Mouse (Mus musculus) neural tube, embryonic 12.5 days (tissue): ENCODE measurements around the gene Sigmar1. TPM values are rescaled to one million over a fixed set of nuclear protein-coding genes. Genes with fewer than 3 reads are reported as not detected.
"Not testable (repeated sequence)": the region's sequence is repeated elsewhere in the genome, so short reads cannot be mapped to it uniquely, and the experiment has no call there.

ENCODE experiments used
- ATAC-seq: fragments of 200-750 bp; cut with Nextera tagmentation; 2 replicates; pipeline ENCODE4 v1.8.0; 2017; ENCODE audit warnings: low read depth, mild to moderate bottlenecking, moderate TSS enrichment, moderate library complexity; ENCODE audit not compliant: low FRiP score
- H3K27ac ChIP-seq: fragments of 300-500 bp; sonication (generic); 2 replicates; pipeline ENCODE4 v1.5.1; 2016
- H3K27me3 ChIP-seq: fragments of 300-500 bp; sonication (generic); replicated peaks from 2 replicates; pipeline ENCODE4 v1.6.1; 2016; ENCODE audit warnings: mild to moderate bottlenecking
- H3K36me3 ChIP-seq: fragments of 300-500 bp; sonication (generic); 2 replicates; pipeline ENCODE4 v1.6.1; 2016; ENCODE audit warnings: mild to moderate bottlenecking
- H3K4me1 ChIP-seq: fragments of 300-500 bp; sonication (generic); 2 replicates; pipeline ENCODE4 v1.6.1; 2016
- H3K4me2 ChIP-seq: fragments of 300-500 bp; sonication (generic); replicated peaks from 2 replicates; pipeline ENCODE4 v1.6.1; 2016; ENCODE audit warnings: mild to moderate bottlenecking
- H3K4me3 ChIP-seq: fragments of 300-500 bp; sonication (generic); 2 replicates; pipeline ENCODE4 v1.5.1; 2016
- H3K9ac ChIP-seq: fragments of 300-500 bp; sonication (generic); 2 replicates; pipeline ENCODE4 v1.6.1; 2016; ENCODE audit warnings: mild to moderate bottlenecking
- H3K9me3 ChIP-seq: fragments of 300-500 bp; sonication (generic); 2 replicates; pipeline ENCODE4 v1.6.1; 2016; ENCODE audit warnings: mild to moderate bottlenecking
- WGBS: fragments of 180-500 bp; shearing (Covaris S2); methylation state at CpG from one replicate; pipeline ENCODE4 v1.1.7; 2016; 5-methylcytosine and 5-hydroxymethylcytosine counted together
- polyA plus RNA-seq: library from polyadenylated mRNA; unstranded; fragments of >200 nt; fragmentation: Nextera tagmentation; extraction: Ambion mirVana; gene quantifications from 2 replicates; pipeline ENCODE4 v1.2.1, GENCODE M21; 2016

Gene Sigmar1
- 60.7 and 63.7 TPM in 2 replicates for polyA plus RNA-seq

DNA sequence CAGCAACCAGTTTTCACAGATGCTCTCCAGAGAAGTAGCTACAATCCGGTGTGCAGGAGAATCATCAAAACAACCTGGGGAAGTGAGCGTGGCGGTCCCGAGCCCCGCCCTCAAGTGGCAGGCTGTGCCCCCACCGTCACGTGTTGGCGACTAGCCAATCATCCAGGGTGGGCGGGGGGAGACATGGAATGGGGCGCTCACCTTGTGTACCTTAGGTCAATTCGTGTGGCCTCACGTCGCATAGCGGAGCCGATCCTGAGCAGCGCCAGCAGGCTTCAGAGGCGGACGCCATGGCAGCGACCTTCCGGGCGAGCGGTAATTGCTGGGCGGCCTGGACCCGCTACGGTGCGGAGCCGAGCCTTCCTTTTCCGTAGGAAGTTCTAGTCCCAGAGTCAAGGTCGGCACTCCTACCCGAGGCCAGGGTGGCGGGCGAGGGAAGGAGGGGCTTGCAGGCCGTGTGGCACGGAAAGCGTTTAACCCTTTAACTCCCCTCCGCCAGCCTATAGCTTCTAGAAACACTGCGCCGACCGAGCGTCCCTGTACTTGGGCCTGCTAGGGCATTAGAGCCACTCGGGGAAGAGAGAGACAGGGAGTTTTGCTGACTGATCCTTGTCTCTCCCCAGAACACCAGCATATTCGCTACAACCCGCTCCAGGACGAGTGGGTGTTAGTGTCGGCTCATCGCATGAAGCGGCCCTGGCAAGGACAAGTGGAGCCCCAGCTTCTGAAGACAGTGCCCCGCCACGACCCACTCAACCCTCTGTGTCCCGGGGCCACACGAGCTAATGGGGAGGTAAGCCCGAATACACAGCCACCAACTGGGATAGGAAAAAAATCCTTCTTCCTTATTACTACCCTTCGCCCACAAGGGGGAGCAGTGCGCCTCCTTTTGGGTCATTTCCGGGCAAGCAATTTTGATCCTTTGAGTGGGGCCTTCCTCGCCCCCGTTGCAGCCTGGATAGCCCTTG lies at the start of gene Sigmar1:
Gene Sigmar1, minus strand, starts transcription at position 820 of the 968 bp plus-strand sequence.
- no peaks in the 10 kb centered on the region for H3K36me3 ChIP-seq
- H3K4me1 ChIP-seq = peaks cover 19% of the 10 kb centered on the region
- H3K27ac ChIP-seq = peak within 1 kb of the TSS; percentile 46; the same call in 1 of the 2 replicates
- H3K27me3 ChIP-seq = no peaks in the 10 kb centered on the region; the same call in 1 of the 2 replicates
- H3K9me3 ChIP-seq = no peaks in the 10 kb centered on the region
- under 1% methylated on average over 57 of the region's 57 CpGs for WGBS
- peak; percentile 66 for ATAC-seq
- H3K9ac ChIP-seq = peak within 1 kb of the TSS; percentile 74
- H3K4me2 ChIP-seq = peak within 1 kb of the TSS; percentile 96
- peak within 1 kb of the TSS; percentile 67 for H3K4me3 ChIP-seq

DNA sequence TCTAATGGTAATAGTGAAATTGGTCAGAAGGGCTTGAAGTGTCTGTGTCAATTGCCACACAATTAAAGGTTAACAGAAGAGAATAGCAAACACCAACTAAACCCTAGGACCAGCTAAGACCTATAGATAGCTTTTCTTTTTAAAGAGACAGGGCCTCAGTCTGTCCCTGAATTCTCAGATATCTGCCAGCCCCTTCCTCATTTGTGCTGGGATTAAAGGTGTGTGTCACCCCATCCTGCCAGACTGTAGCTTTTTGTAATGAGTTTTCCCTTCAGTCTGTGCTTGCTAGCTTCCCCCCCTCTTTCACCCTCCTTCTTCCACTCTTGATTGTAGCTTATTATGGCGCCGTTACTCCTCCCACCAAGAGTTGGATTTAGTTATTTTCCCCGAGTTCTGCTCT lies 27.2 kb upstream of the Sigmar1 start:
- WGBS = 45% methylated on average over 3 of the region's 3 CpGs
- H3K36me3 ChIP-seq, H3K9ac ChIP-seq, ATAC-seq, H3K4me3 ChIP-seq, H3K27ac ChIP-seq, H3K4me2 ChIP-seq, H3K9me3 ChIP-seq, H3K27me3 ChIP-seq, H3K4me1 ChIP-seq: not testable (repeated sequence)

DNA sequence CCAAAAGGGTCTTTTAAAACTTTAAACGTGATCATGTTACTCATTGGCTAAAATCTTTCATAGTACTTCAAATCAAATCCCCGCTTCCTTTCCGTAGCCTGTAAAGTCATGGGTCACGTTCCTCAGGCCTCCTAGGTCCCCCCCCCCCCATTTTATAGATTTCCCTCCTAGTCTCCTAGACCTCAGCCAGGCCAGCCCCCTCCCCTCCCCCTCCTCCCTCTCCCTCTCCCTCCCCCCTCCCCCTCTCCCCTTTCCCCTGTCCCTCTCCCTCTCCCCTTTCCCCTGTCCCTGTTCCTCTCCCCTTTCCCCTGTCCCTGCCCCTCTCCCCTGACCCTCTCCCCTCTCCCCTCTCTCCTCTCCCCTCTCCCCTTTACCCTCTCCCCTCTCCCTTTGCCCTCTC lies 26.8 kb upstream of the Sigmar1 start:
- H3K27ac ChIP-seq, H3K4me1 ChIP-seq, H3K27me3 ChIP-seq, ATAC-seq, H3K9me3 ChIP-seq, H3K9ac ChIP-seq, H3K4me2 ChIP-seq, H3K4me3 ChIP-seq, H3K36me3 ChIP-seq: not testable (repeated sequence)
- WGBS = 17% methylated on average over 4 of the region's 4 CpGs

DNA sequence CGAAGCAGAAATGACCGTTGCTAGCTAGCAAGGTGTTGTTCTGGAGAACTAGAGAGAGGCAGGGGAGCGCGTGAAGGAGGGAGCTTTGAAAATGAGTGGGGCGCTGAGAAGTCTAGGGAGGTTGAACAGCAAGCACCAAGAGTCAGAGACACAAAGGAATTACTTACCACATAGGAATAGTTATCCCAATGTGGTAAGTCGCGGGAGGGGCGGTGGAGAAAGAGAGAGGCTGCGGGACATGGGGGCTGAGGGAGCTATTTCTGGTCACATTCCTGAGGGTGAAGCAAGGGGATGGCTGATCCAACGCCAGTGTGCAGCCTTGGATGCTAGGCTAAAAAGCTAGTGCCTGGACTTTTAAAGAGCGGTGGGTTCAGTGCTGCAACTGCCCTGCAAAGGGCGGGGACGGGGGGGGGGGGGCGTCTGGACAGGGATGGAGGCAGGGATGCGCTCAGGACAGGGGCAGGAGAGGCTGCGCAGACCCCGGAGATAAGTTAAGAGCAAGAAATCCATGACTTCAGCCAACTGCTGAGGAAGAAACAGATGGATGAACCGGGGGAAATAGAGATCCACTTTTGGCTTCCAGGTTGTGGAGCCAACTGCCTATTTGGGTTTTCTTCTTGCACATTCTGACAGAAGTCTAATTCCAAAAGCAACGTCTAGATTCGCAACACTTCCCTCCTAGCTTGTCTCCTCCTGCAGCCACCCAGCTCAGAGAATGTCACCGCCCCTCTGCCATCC lies 26.0 kb upstream of the Sigmar1 start:
- H3K27me3 ChIP-seq, H3K4me1 ChIP-seq, H3K36me3 ChIP-seq, ATAC-seq, H3K9ac ChIP-seq, H3K4me3 ChIP-seq, H3K27ac ChIP-seq, H3K9me3 ChIP-seq, H3K4me2 ChIP-seq: not testable (repeated sequence)
- 29% methylated on average over 16 of the region's 21 CpGs for WGBS

DNA sequence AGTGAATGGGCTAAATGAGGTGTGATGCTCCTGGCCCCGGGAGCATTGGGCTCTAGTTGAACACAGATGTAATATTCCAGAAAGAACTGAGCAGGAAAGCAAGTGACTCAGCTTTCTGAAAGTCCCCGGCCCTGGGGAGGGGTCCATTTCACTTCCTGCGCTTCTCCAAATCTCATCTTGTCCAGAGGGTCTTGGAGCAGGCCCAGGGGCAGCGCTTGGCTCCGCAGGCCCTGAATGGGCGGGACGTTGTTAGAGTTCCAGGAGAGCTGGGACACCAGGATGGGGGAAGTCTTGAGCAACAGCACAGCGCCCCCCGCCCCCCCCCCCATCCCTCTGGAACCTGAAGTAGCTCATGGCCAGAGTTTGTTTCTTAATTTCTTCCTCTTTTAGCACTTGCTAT lies 25.3 kb upstream of the Sigmar1 start:
- not testable (repeated sequence) for H3K36me3 ChIP-seq, ATAC-seq, H3K4me3 ChIP-seq, H3K27me3 ChIP-seq, H3K4me2 ChIP-seq, H3K9ac ChIP-seq, H3K27ac ChIP-seq, H3K4me1 ChIP-seq, H3K9me3 ChIP-seq
- 26% methylated on average over 9 of the region's 9 CpGs for WGBS

DNA sequence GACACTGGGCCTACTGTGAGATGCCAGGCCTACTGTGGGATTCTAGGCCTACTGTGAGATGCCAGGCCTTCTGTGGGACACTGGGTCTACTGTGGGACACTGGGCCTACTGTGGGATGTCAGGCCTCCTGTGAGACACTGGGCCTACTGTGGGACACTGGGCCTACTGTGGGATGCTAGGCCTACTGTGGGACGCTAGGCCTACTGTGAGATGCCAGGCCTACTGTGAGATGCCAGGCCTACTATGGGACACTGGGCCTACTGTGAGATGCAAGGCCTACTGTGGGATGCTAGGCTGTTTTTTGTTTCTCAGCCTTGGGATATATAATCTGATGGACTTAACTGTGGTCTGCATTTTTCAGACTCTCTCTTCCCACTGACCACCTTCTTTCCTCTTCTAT lies 19.9 kb upstream of the Sigmar1 start:
- not testable (repeated sequence) for H3K4me3 ChIP-seq, H3K9me3 ChIP-seq, H3K27ac ChIP-seq, H3K4me1 ChIP-seq, H3K27me3 ChIP-seq, H3K9ac ChIP-seq, H3K4me2 ChIP-seq, ATAC-seq, H3K36me3 ChIP-seq
- 76% methylated on average over 1 of the region's 1 CpGs for WGBS

DNA sequence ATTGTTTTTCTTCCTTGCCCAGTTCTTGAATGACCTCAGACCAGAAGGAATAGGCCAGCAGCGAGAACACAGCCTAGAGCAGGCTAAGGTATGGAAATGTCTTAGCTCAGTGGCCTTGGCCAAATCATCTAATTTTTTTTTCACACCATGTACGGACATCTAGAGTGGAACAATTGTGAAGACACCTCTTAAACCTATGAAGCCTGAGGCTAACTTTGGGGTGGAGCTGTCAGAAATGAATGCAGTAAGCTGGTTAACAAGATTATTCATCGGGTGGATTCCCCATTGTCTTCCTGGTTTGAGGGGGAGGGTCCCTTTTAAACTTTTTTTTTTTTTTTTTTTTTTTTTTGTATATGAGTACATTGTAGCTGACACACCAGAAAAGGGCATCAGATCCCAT lies 18.5 kb upstream of the Sigmar1 start:
- peak overlapping the region; percentile 55 for H3K4me2 ChIP-seq
- not testable (repeated sequence) for H3K27ac ChIP-seq, H3K4me1 ChIP-seq, H3K9ac ChIP-seq, H3K9me3 ChIP-seq, ATAC-seq, H3K27me3 ChIP-seq, H3K36me3 ChIP-seq
- 69% methylated on average over 3 of the region's 3 CpGs for WGBS
- peak overlapping the region; percentile 18; the same call in 1 of the 2 replicates for H3K4me3 ChIP-seq

DNA sequence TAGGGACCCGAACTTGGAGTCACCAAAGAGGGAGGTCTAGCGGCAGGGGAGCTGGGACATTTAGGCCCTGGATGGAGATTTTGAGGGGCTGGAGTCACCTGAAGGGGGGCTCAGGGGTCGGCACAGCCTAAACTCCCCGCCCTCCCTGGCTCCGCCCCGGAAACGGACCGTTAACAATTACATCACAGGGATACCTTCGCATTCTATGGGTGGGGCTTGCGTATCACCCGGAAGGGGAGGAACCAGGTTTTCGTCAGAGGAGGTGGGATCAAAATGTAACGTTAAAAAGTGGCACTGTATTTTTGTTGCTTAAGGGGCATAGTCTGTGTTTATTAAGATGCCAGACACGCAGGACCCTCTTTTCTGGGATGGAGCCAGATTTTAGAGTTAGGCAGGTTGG lies 18.0 kb upstream of the Sigmar1 start, which contains the start of gene Ccl27a:
Gene Ccl27a, minus strand, starts transcription at position 246 of the 400 bp plus-strand sequence.
- not testable (repeated sequence) for H3K27ac ChIP-seq

DNA sequence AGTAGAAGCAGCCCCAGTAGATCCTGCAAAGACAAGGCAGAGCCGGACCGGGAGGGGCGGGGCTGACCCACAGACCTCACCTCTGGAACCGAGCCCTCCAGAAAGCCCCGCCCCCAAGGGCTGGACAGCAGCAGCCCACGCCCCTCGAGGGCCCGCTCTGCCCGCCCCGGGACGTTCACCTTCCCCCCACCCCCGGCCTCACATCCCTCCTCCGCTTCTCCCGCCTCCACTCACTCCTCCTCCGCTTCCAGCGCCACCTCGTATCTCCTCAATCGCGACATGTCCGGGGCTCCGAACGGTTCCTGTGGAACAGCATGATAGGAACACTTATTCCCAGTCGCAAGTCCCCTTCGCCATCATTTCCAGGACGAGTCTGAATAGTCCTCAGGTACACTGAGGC lies 17.5 kb upstream of the Sigmar1 start:
- ATAC-seq, H3K4me1 ChIP-seq, H3K27me3 ChIP-seq, H3K36me3 ChIP-seq, H3K27ac ChIP-seq, H3K9me3 ChIP-seq: not testable (repeated sequence)
- Histone ChIP-seq H3K4me3 (peak overlapping the region; percentile 48), H3K9ac (peak overlapping the region; percentile 45; the same call in 1 of the 2 replicates), H3K4me2 (peak overlapping the region; percentile 57)
- 1% methylated on average over 24 of the region's 25 CpGs for WGBS

More for the DNA sequence above, 18.0 kb upstream of the Sigmar1 start, which contains the start of gene Ccl27a:
- peak within 1 kb of the TSS; percentile 45; the same call in 1 of the 2 replicates for H3K9ac ChIP-seq
- under 1% methylated on average over 12 of the region's 14 CpGs for WGBS
- peak within 1 kb of the TSS; percentile 57 for H3K4me2 ChIP-seq
- not testable (repeated sequence) for H3K4me1 ChIP-seq, H3K9me3 ChIP-seq, H3K36me3 ChIP-seq, H3K27me3 ChIP-seq, ATAC-seq
- H3K4me3 ChIP-seq = peak within 1 kb of the TSS; percentile 48

DNA sequence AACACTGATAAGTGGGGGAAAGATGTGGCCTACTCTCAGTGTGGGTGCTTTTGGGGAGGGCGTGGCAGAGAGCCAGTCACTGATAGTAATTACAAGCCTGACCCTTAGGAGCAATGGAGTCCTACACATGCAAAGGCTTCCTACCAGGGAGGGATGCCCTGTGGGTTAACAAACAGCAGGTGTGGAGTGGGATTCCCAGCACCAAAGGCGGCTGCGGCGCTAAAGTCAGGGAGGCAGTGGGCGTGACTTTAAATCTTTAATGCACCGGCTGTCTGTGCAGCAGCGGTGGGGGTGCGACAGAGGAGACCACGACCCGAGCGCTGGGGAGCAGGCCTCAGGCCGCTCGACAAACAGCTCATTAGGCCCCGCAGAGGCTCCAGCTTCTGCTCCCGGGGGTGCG lies 17.0 kb upstream of the Sigmar1 start:
- ATAC-seq, H3K9me3 ChIP-seq, H3K27ac ChIP-seq, H3K27me3 ChIP-seq, H3K4me1 ChIP-seq, H3K36me3 ChIP-seq, H3K9ac ChIP-seq: not testable (repeated sequence)
- peak overlapping the region; percentile 22; the same call in 1 of the 2 replicates for H3K4me3 ChIP-seq
- H3K4me2 ChIP-seq = peak overlapping the region; percentile 48
- 4% methylated on average over 9 of the region's 16 CpGs for WGBS

DNA sequence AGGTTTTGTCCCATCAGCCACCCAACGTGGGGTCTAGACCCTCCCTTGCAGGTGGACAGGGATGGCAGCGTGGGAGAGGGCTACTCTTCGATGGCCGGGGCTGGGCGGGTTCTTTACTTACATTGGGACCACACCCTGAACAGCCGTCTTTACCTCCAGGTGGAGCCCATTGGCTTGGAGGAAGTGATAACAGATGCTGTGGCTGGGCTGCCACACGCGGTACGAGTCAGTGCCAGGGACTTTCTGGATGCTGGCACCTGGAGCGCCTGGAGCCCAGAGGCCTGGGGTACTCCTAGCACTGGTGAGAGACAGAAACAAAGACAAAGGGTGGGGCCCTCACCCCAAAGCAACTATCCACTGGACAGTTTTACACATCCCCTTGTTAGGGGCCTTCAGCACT lies 11.3 kb upstream of the Sigmar1 start:
- not testable (repeated sequence) for ATAC-seq, H3K4me1 ChIP-seq, H3K9ac ChIP-seq, H3K4me3 ChIP-seq, H3K4me2 ChIP-seq, H3K36me3 ChIP-seq, H3K27me3 ChIP-seq, H3K9me3 ChIP-seq, H3K27ac ChIP-seq
- 87% methylated on average over 10 of the region's 10 CpGs for WGBS

DNA sequence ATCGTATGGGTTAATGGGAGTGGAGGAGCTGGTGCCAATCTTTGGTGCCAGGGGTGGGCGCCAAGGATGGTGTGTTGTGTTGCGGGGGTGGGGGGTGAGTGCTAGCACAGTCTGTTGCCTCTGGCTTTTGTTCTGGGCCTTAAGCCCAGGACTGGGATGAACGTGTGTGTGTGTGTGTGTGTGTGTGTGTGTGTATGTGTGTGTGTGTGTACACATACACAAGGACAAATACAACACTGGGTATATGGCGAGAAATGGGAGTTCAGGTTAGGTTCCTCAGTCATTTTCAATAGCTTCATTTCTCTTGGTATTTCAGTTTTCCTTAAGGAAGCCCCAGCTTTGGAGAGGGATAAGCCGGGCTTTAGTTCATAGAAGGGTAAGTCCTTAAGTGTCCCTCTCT lies 7.2 kb upstream of the Sigmar1 start:
- H3K27ac ChIP-seq, H3K27me3 ChIP-seq, ATAC-seq, H3K36me3 ChIP-seq, H3K4me3 ChIP-seq, H3K4me2 ChIP-seq, H3K9me3 ChIP-seq, H3K9ac ChIP-seq: not testable (repeated sequence)
- H3K4me1 ChIP-seq = peaks cover 13% of the 10 kb centered on the region
- WGBS = 81% methylated on average over 5 of the region's 6 CpGs
